Mouse (Mus musculus) embryo, embryonic 9.5 days (tissue): ENCODE results near the gene Rab26.
A peak's percentile ranks its signal among the peaks of the same experiment; 100 is the strongest.

Experiments used
- DNase-seq: peaks from one replicate; pipeline ENCODE4 v3.0.0-alpha.2; 2017; ENCODE audit errors: extremely low spot score

The Rab26 gene

GRCm38 (mm10) chr17:24546234-24546633 lies 12.2 kb upstream of the Rab26 start:
- DNase-seq = no peak

GRCm38 (mm10) chr17:24545247-24545646 lies 11.2 kb upstream of the Rab26 start:
- DNase-seq = no peak

GRCm38 (mm10) chr17:24544613-24545012 lies 10.6 kb upstream of the Rab26 start:
- peak; percentile 17 for DNase-seq

GRCm38 (mm10) chr17:24540375-24540774 lies 6.4 kb upstream of the Rab26 start:
- peak; percentile 49 for DNase-seq

- DNase-seq = peak; percentile 49
Observed at GRCm38 (mm10) chr17:24538950-24539349, 4.9 kb upstream of the Rab26 start.

- no peak for DNase-seq
Observed at GRCm38 (mm10) chr17:24537536-24537935, 3.5 kb upstream of the Rab26 start.

GRCm38 (mm10) chr17:24535300-24535699 lies 1.3 kb upstream of the Rab26 start:
- no peak for DNase-seq

- DNase-seq = peak; percentile 89
Observed at GRCm38 (mm10) chr17:24533099-24533992, 664 bp downstream of the Rab26 start.

- DNase-seq = no peak
Observed at GRCm38 (mm10) chr17:24532045-24532444, 2.0 kb downstream of the Rab26 start.

- no peak for DNase-seq
Observed at GRCm38 (mm10) chr17:24531064-24531463, 2.9 kb downstream of the Rab26 start.

GRCm38 (mm10) chr17:24530361-24531050 lies 3.5 kb downstream of the Rab26 start:
- DNase-seq = peak; percentile 43

GRCm38 (mm10) chr17:24529883-24530282 lies 4.1 kb downstream of the Rab26 start:
- peak; percentile 42 for DNase-seq

- DNase-seq = peak; percentile 82
Observed at GRCm38 (mm10) chr17:24529007-24529451, 5.0 kb downstream of the Rab26 start.

- no peak for DNase-seq
Observed at GRCm38 (mm10) chr17:24528560-24528918, 5.5 kb downstream of the Rab26 start.

GRCm38 (mm10) chr17:24527723-24528559 lies 6.1 kb downstream of the Rab26 start, which contains the start of gene Traf7:
Gene Traf7, minus strand, starts transcription at chr17:24527938.
- DNase-seq = peak; percentile 96

GRCm38 (mm10) chr17:24527315-24527714 lies 6.7 kb downstream of the Rab26 start:
- no peak for DNase-seq

- DNase-seq = no peak
Observed at GRCm38 (mm10) chr17:24524734-24525133, 9.3 kb downstream of the Rab26 start.

GRCm38 (mm10) chr17:24520450-24520849 lies 13.6 kb downstream of the Rab26 start:
- DNase-seq = no peak

GRCm38 (mm10) chr17:24514270-24515257 lies 19.4 kb downstream of the Rab26 start:
- no peak for DNase-seq

- DNase-seq = peak; percentile 44
Observed at GRCm38 (mm10) chr17:24513609-24514008, 20.4 kb downstream of the Rab26 start.
